Mouse (Mus musculus) heart, embryonic 12.5 days (tissue): ENCODE data around the gene Rpl39l. TPM values are rescaled to one million over a fixed set of nuclear protein-coding genes. Genes with fewer than 3 reads are reported as not detected.
"Not testable (repeated sequence)": the region's sequence is repeated elsewhere in the genome, so short reads cannot be mapped to it uniquely, and the experiment has no call there.

Source experiments
- ATAC-seq: fragments of 200-750 bp; cut with Nextera tagmentation; 2 replicates; pipeline ENCODE4 v1.8.0; 2017; ENCODE audit warnings: moderate TSS enrichment, moderate library complexity; ENCODE audit not compliant: insufficient number of reproducible peaks, low FRiP score
- H3K27ac ChIP-seq: fragments of 300-500 bp; sonication (generic); 2 replicates; pipeline ENCODE4 v1.5.1; 2016; ENCODE audit warnings: mild to moderate bottlenecking, moderate library complexity; ENCODE audit not compliant: poor library complexity, severe bottlenecking
- H3K27me3 ChIP-seq: fragments of 300-500 bp; sonication (generic); replicated peaks from 2 replicates; pipeline ENCODE4 v1.6.1; 2016; ENCODE audit warnings: mild to moderate bottlenecking, moderate library complexity
- H3K36me3 ChIP-seq: fragments of 300-500 bp; sonication (generic); 2 replicates; pipeline ENCODE4 v1.6.1; 2016; ENCODE audit warnings: mild to moderate bottlenecking, moderate library complexity
- H3K4me1 ChIP-seq: fragments of 300-500 bp; sonication (generic); replicated peaks from 2 replicates; pipeline ENCODE4 v1.6.1; 2016; ENCODE audit warnings: mild to moderate bottlenecking
- H3K4me2 ChIP-seq: fragments of 300-500 bp; sonication (generic); 2 replicates; pipeline ENCODE4 v1.6.1; 2016; ENCODE audit warnings: mild to moderate bottlenecking, moderate library complexity
- H3K4me3 ChIP-seq: fragments of 300-500 bp; sonication (generic); 2 replicates; pipeline ENCODE4 v1.5.1; 2016; ENCODE audit warnings: mild to moderate bottlenecking
- H3K9ac ChIP-seq: fragments of 300-500 bp; sonication (generic); 2 replicates; pipeline ENCODE4 v1.6.1; 2016; ENCODE audit warnings: mild to moderate bottlenecking, moderate library complexity
- H3K9me3 ChIP-seq: fragments of 300-500 bp; sonication (generic); replicated peaks from 2 replicates; pipeline ENCODE4 v1.6.1; 2016; ENCODE audit warnings: mild to moderate bottlenecking, moderate library complexity
- WGBS: fragments of 180-500 bp; shearing (Covaris S2); methylation state at CpG from one replicate; pipeline ENCODE4 v1.1.7; 2016; 5-methylcytosine and 5-hydroxymethylcytosine counted together
- polyA plus RNA-seq: library from polyadenylated mRNA; unstranded; fragments of >200 nt; fragmentation: Nextera tagmentation; extraction: Ambion mirVana; gene quantifications from 2 replicates; pipeline ENCODE4 v1.2.1, GENCODE M21; 2016

The Rpl39l gene
- 0.34 TPM in 1 of 2 replicates, not detected in the other for polyA plus RNA-seq

GRCm38 (mm10) chr16:10170005-10170404 is at the start of gene Rpl39l:
Gene Rpl39l, plus strand, starts transcription at chr16:10170226.
- no peak for ATAC-seq
- no peaks in the 10 kb centered on the region for H3K36me3 ChIP-seq
- H3K4me1 ChIP-seq = no peaks in the 10 kb centered on the region
- H3K4me2 ChIP-seq = no peak within 1 kb of the TSS
- H3K9me3 ChIP-seq = no peaks in the 10 kb centered on the region; the same call in 1 of the 2 replicates
- H3K9ac ChIP-seq = no peak within 1 kb of the TSS
- H3K27me3 ChIP-seq = no peaks in the 10 kb centered on the region
- no peak within 1 kb of the TSS for H3K27ac ChIP-seq
- WGBS = 80% methylated on average over 22 of the region's 22 CpGs
- no peak within 1 kb of the TSS for H3K4me3 ChIP-seq

DNA sequence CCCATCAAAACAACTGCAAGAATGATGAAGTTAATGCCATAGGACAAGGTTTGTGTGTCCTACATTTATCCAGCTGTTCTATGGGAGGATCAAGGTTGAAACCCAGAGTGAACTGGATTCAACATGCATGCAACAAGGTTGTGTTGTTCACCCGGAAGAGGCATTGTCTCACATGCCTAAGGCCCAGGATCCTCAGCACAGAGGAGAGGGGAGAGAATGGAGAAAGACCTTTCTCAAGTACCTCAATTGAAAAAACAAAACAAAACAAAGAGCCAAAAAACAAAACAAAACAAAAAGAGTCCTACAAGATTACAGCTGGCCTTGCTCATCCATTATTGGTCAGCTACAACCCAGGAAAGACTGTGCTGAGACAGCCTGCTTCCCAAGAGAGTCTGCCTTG is 42.4 kb upstream of the Rpl39l start:
- 61% methylated on average over 1 of the region's 1 CpGs for WGBS
- no peak for ATAC-seq
- Histone ChIP-seq H3K4me3 (no peak overlapping the region), H3K9ac (no peak overlapping the region), H3K4me2 (no peak overlapping the region), H3K36me3 (no peaks in the 10 kb centered on the region), H3K9me3 (peaks cover 21% of the 10 kb centered on the region), H3K4me1 (no peaks in the 10 kb centered on the region), H3K27me3 (no peaks in the 10 kb centered on the region), H3K27ac (no peak overlapping the region)

DNA sequence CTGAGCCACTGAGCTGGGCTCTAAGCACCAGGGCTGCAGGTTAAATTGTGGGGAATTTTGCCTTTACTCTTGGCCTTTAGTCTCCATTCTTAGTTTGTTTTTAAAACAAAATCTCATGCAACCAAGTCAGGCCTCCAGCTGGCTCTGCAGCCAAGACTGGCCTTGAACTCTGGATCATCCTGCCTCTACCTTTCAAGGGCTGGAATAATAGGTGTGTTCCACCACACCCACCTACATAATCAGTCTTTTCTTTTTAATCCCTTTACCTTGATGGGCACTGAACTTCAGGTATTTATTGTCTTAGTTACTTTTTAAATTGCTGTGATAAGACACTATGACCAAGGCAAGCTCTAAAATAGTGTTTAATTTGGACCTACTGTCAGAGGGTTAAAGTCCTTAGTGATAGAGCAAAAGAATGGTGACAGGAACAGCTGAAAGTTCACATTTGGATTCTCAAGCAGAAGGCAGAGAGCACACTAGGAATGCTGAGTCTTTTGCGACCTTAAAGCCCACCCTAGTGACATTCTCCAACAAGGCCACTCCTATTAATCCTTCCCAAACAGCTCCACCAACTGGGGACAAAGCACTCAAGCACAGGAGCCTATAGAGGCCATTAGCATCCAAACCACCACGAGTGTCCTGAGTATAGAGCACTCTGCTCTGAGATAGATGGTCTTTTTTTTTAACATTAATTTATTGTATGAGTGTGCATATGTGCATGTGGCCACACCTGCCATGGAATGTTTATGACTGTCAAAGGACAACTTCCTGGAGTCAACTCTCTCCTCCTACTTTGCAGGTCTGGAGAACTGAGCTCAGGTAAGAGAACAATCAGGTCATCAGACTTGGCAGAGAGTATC is 40.7 kb upstream of the Rpl39l start:
- WGBS = 65% methylated on average over 2 of the region's 2 CpGs
- Histone ChIP-seq H3K4me2 (no peak overlapping the region), H3K9me3 (peaks cover 11% of the 10 kb centered on the region), H3K4me1 (no peaks in the 10 kb centered on the region), H3K27me3 (no peaks in the 10 kb centered on the region), H3K4me3 (no peak overlapping the region), H3K36me3 (no peaks in the 10 kb centered on the region), H3K9ac (no peak overlapping the region), H3K27ac (no peak overlapping the region)
- ATAC-seq = no peak

- peaks cover 24% of the 10 kb centered on the region for H3K9me3 ChIP-seq
- no peaks in the 10 kb centered on the region for H3K36me3 ChIP-seq
- H3K4me2 ChIP-seq = no peak overlapping the region
- H3K9ac ChIP-seq = no peak overlapping the region
- no peaks in the 10 kb centered on the region for H3K27me3 ChIP-seq
- no peak overlapping the region for H3K27ac ChIP-seq
- 27% methylated on average over 2 of the region's 2 CpGs for WGBS
- H3K4me3 ChIP-seq = no peak overlapping the region
- no peaks in the 10 kb centered on the region for H3K4me1 ChIP-seq
- ATAC-seq = no peak
These were observed 26.9 kb upstream of the Rpl39l start for GRCm38 (mm10) chr16:10143166-10143565.

DNA sequence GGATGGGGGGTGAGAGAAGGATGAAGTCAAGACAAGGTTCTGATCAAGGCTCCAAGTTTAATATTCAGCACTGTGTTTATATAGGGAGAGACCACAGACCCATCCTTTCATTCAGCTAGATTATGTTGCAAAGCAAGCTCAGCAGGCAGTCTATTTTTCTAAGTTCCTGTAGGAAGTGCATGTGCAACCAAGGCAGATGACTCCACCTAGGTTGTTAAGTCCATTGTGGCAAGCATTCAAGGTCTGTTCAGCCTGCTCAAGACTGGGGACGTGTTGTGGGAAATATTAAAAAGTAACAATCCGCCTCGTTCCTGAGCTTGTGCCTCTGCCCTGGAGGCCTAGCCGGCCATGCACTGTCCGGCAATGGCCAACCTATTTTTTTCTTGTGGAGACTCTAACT is 22.6 kb upstream of the Rpl39l start:
- no peaks in the 10 kb centered on the region for H3K27me3 ChIP-seq
- ATAC-seq = no peak
- no peak overlapping the region for H3K27ac ChIP-seq
- no peak overlapping the region for H3K9ac ChIP-seq
- no peak overlapping the region for H3K4me2 ChIP-seq
- H3K9me3 ChIP-seq = peaks cover 18% of the 10 kb centered on the region
- no peaks in the 10 kb centered on the region for H3K4me1 ChIP-seq
- H3K36me3 ChIP-seq = no peaks in the 10 kb centered on the region
- WGBS = 85% methylated on average over 5 of the region's 5 CpGs
- no peak overlapping the region for H3K4me3 ChIP-seq

DNA sequence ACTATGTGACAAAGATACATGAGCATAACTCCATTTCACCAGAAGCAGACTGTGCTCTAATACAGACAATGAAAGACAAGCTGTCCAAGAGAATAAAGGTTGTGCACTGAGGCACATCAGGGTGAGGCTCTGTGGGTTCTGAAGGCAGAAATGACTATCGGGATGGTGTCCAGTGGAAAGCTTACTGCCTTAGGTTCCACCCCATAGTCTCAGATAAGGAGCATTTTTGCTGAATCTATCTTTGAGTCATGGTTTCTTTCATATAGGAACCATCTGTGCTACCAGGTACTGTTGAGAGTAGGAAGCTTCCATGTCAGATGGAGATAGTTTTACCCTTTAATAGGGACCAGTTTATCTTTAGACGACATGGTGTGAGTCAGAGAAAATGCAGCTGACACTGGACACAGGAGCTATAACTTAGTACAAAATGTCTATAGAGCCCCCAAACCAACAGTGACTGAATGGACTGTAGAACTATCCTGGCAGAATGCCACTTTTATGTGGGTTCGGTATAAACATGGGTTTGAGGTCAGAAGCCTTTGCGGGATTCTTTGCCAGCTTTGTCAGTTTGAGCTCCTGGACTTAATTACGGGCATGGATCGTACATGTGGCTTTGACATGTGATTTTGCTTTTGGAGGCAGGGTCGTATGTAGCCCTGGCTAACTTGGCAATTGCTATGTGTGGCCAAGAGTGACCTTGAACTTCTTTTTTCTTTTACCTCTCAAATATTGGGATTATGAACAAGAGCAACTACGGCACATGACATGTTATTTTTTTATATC is 712 bp upstream of the Rpl39l start:
- Histone ChIP-seq H3K36me3 (no peaks in the 10 kb centered on the region), H3K4me1 (no peaks in the 10 kb centered on the region), H3K9ac (no peak overlapping the region), H3K4me3 (no peak overlapping the region), H3K4me2 (no peak overlapping the region), H3K27ac (no peak overlapping the region), H3K27me3 (no peaks in the 10 kb centered on the region), H3K9me3 (no peaks in the 10 kb centered on the region; the same call in 1 of the 2 replicates)
- 84% methylated on average over 8 of the region's 8 CpGs for WGBS
- no peak for ATAC-seq

DNA sequence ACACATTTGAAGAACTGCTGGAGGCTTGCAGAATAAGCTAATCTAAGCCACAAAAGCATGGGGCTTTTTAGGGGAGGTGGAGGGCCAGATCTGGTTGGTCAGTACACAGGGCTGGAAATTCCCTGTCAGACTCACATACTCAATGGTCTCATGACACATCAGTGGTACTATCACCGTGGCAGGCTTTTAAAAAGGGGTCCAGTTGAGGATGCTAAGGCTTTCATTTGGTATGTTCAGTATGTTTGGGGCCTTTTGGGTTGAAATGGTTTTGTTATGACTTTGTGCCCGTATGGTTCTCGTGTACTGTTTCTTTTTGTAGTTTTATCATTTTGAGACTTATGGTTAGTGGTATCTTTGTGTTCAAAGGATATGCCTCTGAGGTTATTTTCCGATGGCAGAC is 1.2 kb downstream of the Rpl39l start:
- Histone ChIP-seq H3K36me3 (no peaks in the 10 kb centered on the region), H3K27me3 (no peaks in the 10 kb centered on the region), H3K27ac (no peak overlapping the region), H3K9me3 (peaks cover 4% of the 10 kb centered on the region; the same call in 1 of the 2 replicates), H3K4me2 (no peak overlapping the region), H3K4me1 (no peaks in the 10 kb centered on the region), H3K4me3 (no peak overlapping the region), H3K9ac (no peak overlapping the region)
- ATAC-seq = no peak
- 79% methylated on average over 4 of the region's 4 CpGs for WGBS

- Histone ChIP-seq H3K4me3 (no peak overlapping the region), H3K27me3 (no peaks in the 10 kb centered on the region), H3K9ac (no peak overlapping the region), H3K9me3 (peaks cover 8% of the 10 kb centered on the region), H3K36me3 (no peaks in the 10 kb centered on the region), H3K27ac (no peak overlapping the region), H3K4me2 (no peak overlapping the region), H3K4me1 (no peaks in the 10 kb centered on the region)
- 79% methylated on average over 3 of the region's 3 CpGs for WGBS
- ATAC-seq = no peak
These were observed 2.3 kb downstream of the Rpl39l start for GRCm38 (mm10) chr16:10172179-10172820.

DNA sequence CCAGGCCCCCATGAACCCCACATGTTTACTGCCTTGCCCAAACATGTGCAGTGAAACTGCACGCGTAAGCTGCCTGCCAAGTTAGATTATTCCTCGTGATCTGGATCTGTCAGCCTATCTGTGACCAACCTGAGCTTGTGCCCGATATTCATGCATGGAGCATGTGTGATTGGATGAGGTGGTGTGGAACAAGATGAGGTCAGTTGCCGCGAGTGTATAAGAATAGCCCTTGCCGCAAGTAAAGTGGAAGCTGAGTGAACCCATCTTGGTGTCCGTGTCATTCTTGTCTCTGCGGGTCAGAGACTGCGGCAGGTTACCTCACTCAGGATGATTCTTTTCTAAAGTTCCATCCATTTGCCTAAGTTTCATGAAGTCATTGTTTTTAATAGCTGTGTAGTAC is 17.4 kb downstream of the Rpl39l start:
- H3K27ac ChIP-seq, ATAC-seq, H3K4me2 ChIP-seq, H3K4me3 ChIP-seq, H3K4me1 ChIP-seq, H3K36me3 ChIP-seq, H3K27me3 ChIP-seq, H3K9ac ChIP-seq: not testable (repeated sequence)
- H3K9me3 ChIP-seq = peaks cover 47% of the 10 kb centered on the region
- 88% methylated on average over 10 of the region's 10 CpGs for WGBS

- H3K4me1 ChIP-seq = peaks cover 10% of the 10 kb centered on the region; the same call in 1 of the 2 replicates
- peak within 1 kb of the TSS; percentile 100 for H3K4me2 ChIP-seq
- no peaks in the 10 kb centered on the region for H3K36me3 ChIP-seq
- H3K4me3 ChIP-seq = peak within 1 kb of the TSS; percentile 75
- H3K27me3 ChIP-seq = no peaks in the 10 kb centered on the region
- under 1% methylated on average over 61 of the region's 63 CpGs for WGBS
- peak; percentile 96 for ATAC-seq
- H3K9me3 ChIP-seq = peaks cover 6% of the 10 kb centered on the region
- peak within 1 kb of the TSS; percentile 75 for H3K9ac ChIP-seq
- no peak within 1 kb of the TSS for H3K27ac ChIP-seq
These were observed 22.9 kb downstream of the Rpl39l start, which contains the start of gene Atf7ip2 for GRCm38 (mm10) chr16:10192679-10193506. Gene Atf7ip2, plus strand, starts transcription at chr16:10192712.
